Mouse (Mus musculus) T-helper 17 cell (primary cell): ENCODE results near the gene Wnk2.

Experiments
- in situ Hi-C, 2 experiments: fragments of 300-600 bp; cut with MboI, MseI; formaldehyde crosslinking; loops; 1 replicate in 1 of 2; 2 replicates in 1 of 2; pipeline ENCODE4 v1.15.1; 2025; ENCODE audit warnings: high pct_unique_total_duplicates in 2 of 2

The Wnk2 gene

DNA sequence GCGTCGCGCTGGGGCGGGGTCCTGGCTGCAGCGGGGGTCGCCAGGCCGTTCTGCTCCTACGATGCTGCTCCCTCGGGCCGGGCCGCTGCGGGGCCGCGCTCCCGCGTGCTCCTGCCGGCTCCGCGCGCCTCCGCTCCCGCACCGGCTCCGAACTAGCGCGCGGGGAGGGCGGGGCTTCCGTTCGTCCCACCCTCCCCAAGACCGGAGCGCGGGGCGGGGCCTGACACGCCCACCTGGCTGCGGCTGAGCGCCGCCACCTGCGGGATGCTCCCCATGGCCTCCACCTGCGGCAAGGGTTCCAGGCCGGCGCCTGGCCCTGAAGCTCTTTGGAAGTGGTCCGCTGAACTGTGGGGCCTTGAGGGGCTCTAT lies at the start of gene Wnk2:
Gene Wnk2, minus strand, starts transcription at position 157 of the 369 bp plus-strand sequence.
- in situ Hi-C loops: no loop called here

DNA sequence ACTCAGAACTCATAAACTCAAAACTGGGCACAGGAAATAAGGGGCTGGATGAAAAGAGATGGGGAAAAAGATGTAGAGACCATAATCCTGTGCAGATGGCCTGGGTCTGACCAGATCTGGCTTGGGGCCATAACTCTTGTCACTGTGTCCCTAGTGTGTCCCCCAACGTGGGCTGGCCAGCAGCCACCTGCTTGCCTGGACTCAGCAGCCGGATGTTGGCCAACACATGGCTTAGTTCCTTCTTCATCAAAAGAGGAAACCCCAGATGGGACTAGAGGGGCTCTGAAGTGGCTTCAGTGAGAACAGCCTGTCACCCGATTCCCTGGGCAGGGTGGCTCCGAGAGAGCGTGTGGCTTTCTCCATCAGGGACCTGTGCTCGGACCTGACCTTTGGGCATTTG lies 49.0 kb upstream of the Wnk2 start:
- in situ Hi-C loops: no loop called here

- in situ Hi-C loops: no loop called here
Observed at GRCm38 (mm10) chr13:49196211-49196610, 48.4 kb upstream of the Wnk2 start.

- in situ Hi-C loops: no loop called here
Observed at GRCm38 (mm10) chr13:49195651-49196050, 47.8 kb upstream of the Wnk2 start.

- in situ Hi-C loops: no loop called here
Observed at GRCm38 (mm10) chr13:49194811-49195210, 47.0 kb upstream of the Wnk2 start.

DNA sequence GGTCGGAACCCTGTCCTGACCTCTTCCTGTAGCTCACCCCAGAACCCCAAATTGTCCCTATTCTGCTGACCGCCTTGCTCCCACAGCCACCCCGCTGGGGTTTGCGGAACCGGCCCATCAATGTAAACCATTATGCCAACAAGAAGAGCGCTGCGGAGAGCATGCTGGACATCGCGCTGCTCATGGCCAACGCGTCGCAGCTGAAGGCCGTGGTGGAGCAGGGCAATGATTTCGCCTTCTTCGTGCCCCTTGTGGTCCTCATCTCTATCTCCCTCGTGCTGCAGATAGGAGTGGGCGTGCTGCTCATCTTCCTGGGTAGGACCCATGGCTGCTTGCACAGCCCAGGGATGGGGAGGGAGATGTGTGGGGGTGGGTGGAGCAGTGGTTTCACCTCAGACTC lies 45.8 kb upstream of the Wnk2 start:
- in situ Hi-C loops: no loop called here

DNA sequence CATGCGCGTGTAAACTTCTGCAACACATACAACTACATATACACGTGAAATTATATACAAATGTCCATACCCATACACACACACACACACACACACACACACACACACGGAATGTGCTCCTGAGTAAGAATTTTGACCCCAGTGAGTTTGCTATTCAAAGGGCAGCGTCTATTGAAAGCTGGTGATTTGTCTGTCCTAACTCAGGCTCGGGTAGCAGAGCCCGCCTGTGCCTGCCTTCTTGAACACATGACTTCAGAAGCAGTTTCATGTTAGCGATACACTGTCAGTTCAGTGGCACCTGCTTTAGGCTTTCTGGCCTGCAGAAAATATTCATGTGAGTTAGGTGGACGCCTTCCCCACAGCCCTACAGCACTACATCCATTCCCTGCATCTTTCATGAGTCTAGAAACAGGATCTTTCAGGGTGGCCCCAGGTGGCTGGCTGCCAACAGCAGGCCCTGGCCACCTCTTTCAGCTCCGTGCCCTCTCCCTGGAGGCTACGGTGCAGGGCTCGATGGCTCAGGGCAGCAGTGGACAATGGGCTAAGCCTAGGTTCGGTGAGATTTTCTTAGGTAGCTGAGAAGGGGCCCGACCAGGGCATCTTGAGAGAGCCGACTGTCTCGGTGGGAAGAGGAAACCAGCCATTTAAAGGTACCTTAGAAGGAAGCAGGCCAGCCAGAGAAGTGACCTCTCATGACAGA lies 44.5 kb upstream of the Wnk2 start:
- in situ Hi-C loops: no loop called here

GRCm38 (mm10) chr13:49191673-49192035 lies 43.8 kb upstream of the Wnk2 start:
- in situ Hi-C loops: no loop called here

GRCm38 (mm10) chr13:49190876-49191672 lies 43.3 kb upstream of the Wnk2 start:
- in situ Hi-C loops: no loop called here

DNA sequence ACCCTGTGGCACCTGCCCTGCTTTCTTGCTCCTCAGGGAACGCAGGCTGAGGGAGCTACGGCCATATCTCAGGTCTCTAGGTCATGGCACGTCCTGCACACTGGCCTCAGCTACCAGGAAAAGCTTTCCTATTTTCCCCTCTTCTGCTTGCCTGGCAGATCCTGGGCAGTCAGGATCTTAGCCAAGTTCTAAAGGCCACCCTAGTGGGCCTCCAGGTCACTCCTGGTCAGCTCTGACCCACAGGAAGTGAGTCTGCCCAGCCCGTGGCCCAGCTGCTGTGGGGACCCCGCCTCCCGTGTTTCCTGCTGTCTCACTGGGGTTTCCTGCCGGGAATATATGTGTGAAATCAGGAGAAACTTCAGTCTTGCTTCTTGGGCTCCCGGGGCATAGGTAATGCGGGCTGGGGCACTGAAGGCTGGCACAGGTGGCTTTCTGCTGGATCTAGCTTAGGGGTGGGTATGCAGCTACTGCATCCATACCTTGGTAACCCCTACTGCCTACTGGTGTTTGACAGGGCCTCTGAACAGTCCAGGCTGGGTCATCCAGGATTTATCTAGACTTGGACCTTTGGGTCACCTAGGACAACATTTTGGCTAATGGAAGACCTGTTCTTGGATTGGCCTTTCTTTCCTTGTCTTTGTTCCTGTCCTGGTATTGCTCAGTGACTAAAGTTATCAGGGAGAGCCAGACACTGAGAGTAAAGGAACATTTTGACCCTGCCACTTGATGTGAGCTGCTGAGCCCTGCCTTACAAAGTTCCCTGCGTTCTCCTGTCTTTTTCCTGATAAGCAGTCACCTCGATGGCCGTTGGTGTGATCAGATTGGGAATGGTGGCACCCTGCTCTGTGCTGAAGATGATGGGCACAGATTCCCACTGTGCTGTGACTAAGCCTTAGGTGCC lies 42.4 kb upstream of the Wnk2 start:
- in situ Hi-C loops: no loop called here

- in situ Hi-C loops: no loop called here
Observed at GRCm38 (mm10) chr13:49188966-49189360, 41.1 kb upstream of the Wnk2 start.

DNA sequence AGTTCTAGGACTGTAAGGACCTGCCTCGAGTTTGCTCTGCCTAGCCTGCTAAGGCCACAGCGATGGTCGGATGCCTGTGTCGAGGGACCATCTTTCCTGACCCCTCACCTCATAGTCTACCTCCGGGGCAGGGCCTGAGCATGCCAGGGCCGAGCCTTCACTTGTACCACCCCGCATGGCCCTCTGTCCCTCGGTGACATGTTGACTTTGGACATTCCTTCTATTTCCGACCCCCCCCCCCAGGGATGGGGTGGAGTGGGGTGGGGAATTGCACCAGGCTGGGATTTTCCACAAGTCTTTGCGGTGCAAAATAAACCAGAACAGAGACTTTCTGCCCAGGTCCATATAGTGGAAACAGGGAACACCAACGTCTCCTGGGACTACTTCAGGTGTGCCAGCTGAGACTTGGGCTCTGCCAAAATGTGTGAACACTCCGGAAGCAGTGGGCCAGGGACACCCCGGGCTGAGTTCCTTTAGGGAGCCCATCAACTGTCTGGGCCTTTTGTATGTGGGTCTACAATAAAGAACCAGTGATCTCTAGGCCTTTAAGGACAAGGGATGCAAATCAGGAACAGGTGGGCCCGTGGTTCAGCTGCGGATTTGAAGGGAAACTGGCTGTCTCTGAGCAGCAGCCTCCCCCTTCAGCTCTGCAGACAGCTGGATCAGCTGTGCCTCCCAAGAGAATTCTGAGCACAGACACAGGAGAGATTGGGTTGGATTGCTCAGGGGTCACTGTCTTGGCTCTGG lies 40.6 kb upstream of the Wnk2 start:
- in situ Hi-C loops: no loop called here

GRCm38 (mm10) chr13:49187288-49188218 lies 39.7 kb upstream of the Wnk2 start, which contains the start of gene Ninj1:
TSS of gene Ninj1 (plus strand) at chr13:49187485.
- in situ Hi-C loops: no loop called here

DNA sequence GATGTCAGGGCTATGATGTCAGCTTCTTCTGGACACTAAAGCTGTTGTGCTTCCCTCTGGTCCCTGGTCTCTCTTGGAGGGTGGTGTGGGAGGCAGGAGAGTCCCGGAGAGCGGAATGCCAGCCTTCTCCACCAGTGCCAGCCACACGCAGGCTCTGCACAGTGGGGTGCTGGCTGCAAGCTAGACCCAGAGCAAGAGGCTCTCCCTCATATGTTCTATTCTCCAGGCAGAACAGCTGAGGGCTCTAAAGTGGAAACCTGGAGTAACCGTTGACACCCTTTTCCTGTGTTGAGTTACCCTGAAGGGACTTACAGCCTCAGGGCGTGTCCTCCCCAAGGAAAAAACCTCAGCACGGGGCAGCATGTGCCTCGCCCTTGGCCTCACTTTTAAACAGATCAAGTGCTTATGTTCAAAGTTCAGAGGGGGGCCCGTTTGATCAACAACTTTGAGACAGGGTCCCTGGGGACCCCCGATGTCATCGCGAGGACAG lies 39.0 kb upstream of the Wnk2 start:
- in situ Hi-C loops: no loop called here

GRCm38 (mm10) chr13:49183646-49184045 lies 35.8 kb upstream of the Wnk2 start:
- in situ Hi-C loops: no loop called here

- in situ Hi-C loops: no loop called here
Observed at GRCm38 (mm10) chr13:49183161-49183560, 35.3 kb upstream of the Wnk2 start.

DNA sequence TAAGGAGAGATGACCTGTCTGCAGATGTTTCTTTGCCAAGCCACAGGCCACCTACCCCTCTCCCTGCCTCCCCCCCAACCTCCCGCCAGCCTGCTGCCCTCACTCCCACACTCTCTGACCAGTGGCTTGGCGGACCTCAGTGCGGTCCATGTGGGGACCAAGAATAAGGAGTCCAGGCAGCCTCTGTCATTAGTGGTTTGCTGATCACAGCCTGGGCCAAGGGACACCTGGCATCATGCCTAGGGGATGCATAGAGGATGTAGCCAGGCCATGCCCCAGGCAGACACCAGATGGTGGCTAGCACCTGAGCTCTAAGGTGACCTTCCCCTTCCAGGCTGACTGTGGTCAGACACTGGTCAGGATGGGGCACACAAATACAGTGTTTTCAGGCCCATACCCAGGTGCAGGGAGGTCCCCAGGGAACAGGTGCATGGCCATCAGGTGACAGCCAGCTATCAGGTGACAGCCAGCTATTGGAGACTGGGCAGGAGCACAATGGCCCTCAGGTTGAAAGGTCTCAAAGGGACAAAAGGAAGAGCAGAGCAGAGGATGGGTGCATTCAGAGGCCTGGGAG lies 33.7 kb upstream of the Wnk2 start:
- in situ Hi-C loops: no loop called here

- in situ Hi-C loops: no loop called here
Observed at GRCm38 (mm10) chr13:49180691-49181090, 32.9 kb upstream of the Wnk2 start.

GRCm38 (mm10) chr13:49180274-49180673 lies 32.5 kb upstream of the Wnk2 start:
- in situ Hi-C loops: no loop called here
